Mouse (Mus musculus): ENCODE data around the gene Nos3. TPM values are rescaled to one million over a fixed set of nuclear protein-coding genes. Genes with fewer than 3 reads are reported as not detected.

Gene Nos3
- polyA plus RNA-seq, 1 experiment from 2014 or later, result 9.8 TPM

GRCm38 (mm10) chr5:24360792-24361454 is 3.7 kb upstream of the Nos3 start:
- H3K27ac ChIP-seq, result 0 out of 2 replicates have a peak overlapping the region, but pooled peaks have one; percentile 12
- peaks cover 4% of the 10 kb centered on the region; the same call in 1 of the 2 replicates for H3K4me1 ChIP-seq (replicated peaks)
- WGBS, result 0% methylated on average over 7 of the region's 7 CpGs
- H3K9me3 ChIP-seq, result no peaks in the 10 kb centered on the region
- no peak overlapping the region for H3K4me2 ChIP-seq
- H3K27me3 ChIP-seq, result no peaks in the 10 kb centered on the region
- peak; percentile 78 for ATAC-seq (ENCODE audit: low FRiP score)
- H3K9ac ChIP-seq, result no peak overlapping the region
- no peaks in the 10 kb centered on the region for H3K36me3 ChIP-seq
- no peak overlapping the region for H3K4me3 ChIP-seq

- Histone ChIP-seq H3K4me2 (no peak overlapping the region), H3K4me1 (replicated peaks) (peaks cover 4% of the 10 kb centered on the region; the same call in 1 of the 2 replicates), H3K9me3 (no peaks in the 10 kb centered on the region), H3K36me3 (no peaks in the 10 kb centered on the region), H3K4me3 (no peak overlapping the region), H3K27me3 (no peaks in the 10 kb centered on the region), H3K27ac (no peak overlapping the region), H3K9ac (no peak overlapping the region)
- no peak for ATAC-seq (ENCODE audit: low FRiP score)
- WGBS, result 88% methylated on average over 2 of the region's 2 CpGs
These were observed 1.1 kb upstream of the Nos3 start for GRCm38 (mm10) chr5:24363467-24363866.

- H3K9me3 ChIP-seq, result no peaks in the 10 kb centered on the region
- peaks cover 4% of the 10 kb centered on the region; the same call in 1 of the 2 replicates for H3K4me1 ChIP-seq (replicated peaks)
- no peak overlapping the region for H3K4me3 ChIP-seq
- H3K27me3 ChIP-seq, result no peaks in the 10 kb centered on the region
- H3K9ac ChIP-seq, result no peak overlapping the region
- 67% methylated on average over 3 of the region's 3 CpGs for WGBS
- no peak for ATAC-seq (ENCODE audit: low FRiP score)
- no peaks in the 10 kb centered on the region for H3K36me3 ChIP-seq
- H3K27ac ChIP-seq, result no peak overlapping the region
- no peak overlapping the region for H3K4me2 ChIP-seq
These were observed 549 bp upstream of the Nos3 start for GRCm38 (mm10) chr5:24364061-24364460.

- peak overlapping the region; percentile 7; the same call in 1 of the 2 replicates for H3K4me3 ChIP-seq
- no peak overlapping the region for H3K27ac ChIP-seq
- 82% methylated on average over 10 of the region's 10 CpGs for WGBS
- no peaks in the 10 kb centered on the region for H3K36me3 ChIP-seq
- H3K9me3 ChIP-seq, result no peaks in the 10 kb centered on the region
- no peaks in the 10 kb centered on the region for H3K27me3 ChIP-seq
- no peak overlapping the region for H3K4me2 ChIP-seq
- H3K4me1 ChIP-seq (replicated peaks), result peaks cover 4% of the 10 kb centered on the region; the same call in 1 of the 2 replicates
- peak overlapping the region; percentile 43; the same call in 1 of the 2 replicates for H3K9ac ChIP-seq
- ATAC-seq (ENCODE audit: low FRiP score), result no peak
These were observed 353 bp downstream of the Nos3 start for GRCm38 (mm10) chr5:24364963-24365362.

- Histone ChIP-seq H3K27me3 (no peaks in the 10 kb centered on the region), H3K36me3 (no peaks in the 10 kb centered on the region), H3K9me3 (no peaks in the 10 kb centered on the region), H3K4me2 (no peak overlapping the region), H3K4me3 (peak overlapping the region; percentile 7; the same call in 1 of the 2 replicates), H3K27ac (no peak overlapping the region), H3K9ac (no peak overlapping the region; the same call in 1 of the 2 replicates), H3K4me1 (replicated peaks) (peaks cover 2% of the 10 kb centered on the region; the same call in 1 of the 2 replicates)
- ATAC-seq (ENCODE audit: low FRiP score), result no peak
- WGBS, result 65% methylated on average over 5 of the region's 5 CpGs
These were observed 918 bp downstream of the Nos3 start for GRCm38 (mm10) chr5:24365528-24365927.

GRCm38 (mm10) chr5:24366426-24366825 is 1.8 kb downstream of the Nos3 start:
- no peak for ATAC-seq (ENCODE audit: low FRiP score)
- no peak overlapping the region for H3K27ac ChIP-seq
- H3K9ac ChIP-seq, result no peak overlapping the region
- WGBS, result 86% methylated on average over 9 of the region's 9 CpGs
- H3K36me3 ChIP-seq, result no peaks in the 10 kb centered on the region
- H3K4me3 ChIP-seq, result no peak overlapping the region
- H3K4me1 ChIP-seq (replicated peaks), result no peaks in the 10 kb centered on the region; the same call in 1 of the 2 replicates
- H3K4me2 ChIP-seq, result no peak overlapping the region
- H3K27me3 ChIP-seq, result no peaks in the 10 kb centered on the region
- H3K9me3 ChIP-seq, result no peaks in the 10 kb centered on the region

GRCm38 (mm10) chr5:24369767-24370166 is 5.2 kb downstream of the Nos3 start:
- Histone ChIP-seq H3K36me3 (no peaks in the 10 kb centered on the region), H3K4me2 (no peak overlapping the region), H3K9me3 (no peaks in the 10 kb centered on the region), H3K4me1 (replicated peaks) (peaks cover 4% of the 10 kb centered on the region; the same call in 1 of the 2 replicates), H3K27me3 (no peaks in the 10 kb centered on the region), H3K9ac (no peak overlapping the region), H3K27ac (no peak overlapping the region), H3K4me3 (no peak overlapping the region)
- ATAC-seq (ENCODE audit: low FRiP score), result no peak
- WGBS, result 80% methylated on average over 9 of the region's 9 CpGs

GRCm38 (mm10) chr5:24373807-24374206 is 9.2 kb downstream of the Nos3 start:
- H3K9ac ChIP-seq, result no peak overlapping the region
- H3K27ac ChIP-seq, result no peak overlapping the region
- no peak overlapping the region for H3K4me3 ChIP-seq
- no peak overlapping the region for H3K4me2 ChIP-seq
- H3K4me1 ChIP-seq (replicated peaks), result peaks cover 4% of the 10 kb centered on the region; the same call in 1 of the 2 replicates
- no peaks in the 10 kb centered on the region for H3K36me3 ChIP-seq
- H3K9me3 ChIP-seq, result no peaks in the 10 kb centered on the region
- H3K27me3 ChIP-seq, result no peaks in the 10 kb centered on the region
- ATAC-seq (ENCODE audit: low FRiP score), result no peak
- WGBS, result 80% methylated on average over 5 of the region's 5 CpGs

- Histone ChIP-seq H3K9me3 (no peaks in the 10 kb centered on the region), H3K27me3 (no peaks in the 10 kb centered on the region), H3K4me3 (no peak overlapping the region), H3K9ac (no peak overlapping the region), H3K4me1 (replicated peaks) (peaks cover 4% of the 10 kb centered on the region; the same call in 1 of the 2 replicates), H3K27ac (no peak overlapping the region), H3K4me2 (no peak overlapping the region), H3K36me3 (no peaks in the 10 kb centered on the region)
- no peak for ATAC-seq (ENCODE audit: low FRiP score)
- WGBS, result 55% methylated on average over 6 of the region's 6 CpGs
These were observed 9.6 kb downstream of the Nos3 start for GRCm38 (mm10) chr5:24374216-24374615.

- no peaks in the 10 kb centered on the region for H3K36me3 ChIP-seq
- 85% methylated on average over 7 of the region's 7 CpGs for WGBS
- no peak for ATAC-seq (ENCODE audit: low FRiP score)
- no peaks in the 10 kb centered on the region for H3K9me3 ChIP-seq
- no peaks in the 10 kb centered on the region for H3K27me3 ChIP-seq
- no peak overlapping the region for H3K4me2 ChIP-seq
- H3K9ac ChIP-seq, result no peak overlapping the region
- no peak overlapping the region for H3K4me3 ChIP-seq
- H3K27ac ChIP-seq, result no peak overlapping the region
- H3K4me1 ChIP-seq (replicated peaks), result peaks cover 8% of the 10 kb centered on the region; the same call in 1 of the 2 replicates
These were observed 10.2 kb downstream of the Nos3 start for GRCm38 (mm10) chr5:24374666-24375328.

GRCm38 (mm10) chr5:24378700-24379099 is 14.1 kb downstream of the Nos3 start:
- Histone ChIP-seq H3K36me3 (no peaks in the 10 kb centered on the region), H3K4me3 (no peak overlapping the region), H3K27ac (no peak overlapping the region), H3K9ac (no peak overlapping the region), H3K4me1 (replicated peaks) (peaks cover 20% of the 10 kb centered on the region), H3K4me2 (no peak overlapping the region), H3K27me3 (no peaks in the 10 kb centered on the region), H3K9me3 (no peaks in the 10 kb centered on the region)
- ATAC-seq (ENCODE audit: low FRiP score), result no peak
- WGBS, result 86% methylated on average over 2 of the region's 2 CpGs

- WGBS, result 83% methylated on average over 4 of the region's 4 CpGs
- Histone ChIP-seq H3K27me3 (peaks cover 2% of the 10 kb centered on the region; the same call in 1 of the 2 replicates), H3K9ac (no peak overlapping the region), H3K36me3 (no peaks in the 10 kb centered on the region), H3K4me3 (no peak overlapping the region), H3K27ac (no peak overlapping the region), H3K4me1 (replicated peaks) (peaks cover 24% of the 10 kb centered on the region), H3K9me3 (no peaks in the 10 kb centered on the region), H3K4me2 (no peak overlapping the region)
- no peak for ATAC-seq (ENCODE audit: low FRiP score)
These were observed 14.9 kb downstream of the Nos3 start for GRCm38 (mm10) chr5:24379501-24379900.
